Mouse (Mus musculus) kidney, postnatal 4 days (tissue): ENCODE data around the gene Lsamp.

Source experiments
- DNase-seq, 2 experiments: peaks; one replicate each; pipeline ENCODE4 v3.0.0; 2021; ENCODE audit warnings: mixed read lengths in 2 of 2

Gene Lsamp

DNA sequence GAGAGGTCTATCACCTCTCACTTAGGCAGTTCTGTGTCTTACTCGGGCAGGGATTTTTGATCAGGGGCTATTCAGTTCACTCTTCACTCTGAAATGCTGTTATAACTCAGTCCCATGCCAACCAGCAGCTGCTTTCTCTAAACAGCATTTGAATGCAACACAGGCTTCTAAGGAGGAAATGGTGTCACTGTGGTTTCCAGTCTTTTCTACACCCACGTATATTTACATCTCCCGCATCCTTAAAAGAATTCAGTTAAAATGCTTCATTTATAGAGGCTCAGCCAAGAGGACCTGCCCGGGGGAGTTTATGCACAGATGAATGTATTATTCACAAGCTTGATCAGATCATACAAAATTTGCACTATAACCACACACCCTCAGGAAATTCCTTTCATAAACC is 306.0 kb downstream of the Lsamp start:
- no peak for DNase-seq

DNA sequence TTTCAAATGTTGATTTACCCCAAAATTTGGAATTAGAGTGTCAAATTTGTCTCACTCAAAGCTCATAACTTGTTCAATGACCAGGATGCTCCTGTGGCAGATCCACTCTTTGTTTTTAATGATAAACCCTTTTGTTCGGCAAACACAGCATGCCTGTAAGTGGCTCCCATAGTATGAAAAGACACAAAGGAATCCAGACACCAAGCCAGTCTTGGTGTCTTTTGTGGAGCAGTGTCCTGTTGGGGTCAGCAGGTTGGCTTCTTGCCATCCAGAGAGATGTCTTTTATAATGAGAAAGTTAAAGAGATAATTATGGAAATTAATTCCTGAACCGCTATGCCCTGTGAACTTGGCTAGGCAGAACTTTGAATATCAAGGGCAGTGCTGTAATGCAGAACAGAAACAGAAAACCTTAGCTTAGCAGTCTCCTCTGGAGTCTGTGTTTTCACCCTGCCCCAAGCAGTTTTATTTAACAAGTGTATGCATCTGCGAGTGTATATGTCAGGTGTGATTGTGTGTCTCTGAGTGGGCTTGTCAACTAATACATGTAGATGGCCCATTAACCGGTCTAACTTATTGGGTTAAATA is 310.2 kb downstream of the Lsamp start:
- DNase-seq = no peak

DNA sequence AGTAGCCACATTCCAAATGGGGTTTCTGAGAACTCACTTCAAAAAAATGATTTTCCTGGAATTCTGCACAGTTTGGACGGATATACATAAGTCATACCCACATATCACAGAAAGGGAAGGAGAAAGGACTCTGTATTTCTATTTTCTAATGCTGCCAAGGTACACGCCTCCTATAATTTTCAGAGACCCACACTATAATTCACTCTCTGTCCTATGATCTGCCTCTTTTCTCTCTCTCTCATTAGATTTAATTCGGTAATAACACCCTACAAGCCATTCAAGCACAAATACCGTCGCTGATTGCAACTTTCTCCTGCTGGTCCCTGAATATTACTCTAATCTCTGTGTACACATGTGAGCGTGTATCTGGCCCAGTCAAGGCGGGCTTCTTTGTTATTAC is 311.1 kb downstream of the Lsamp start:
- DNase-seq = no peak

DNA sequence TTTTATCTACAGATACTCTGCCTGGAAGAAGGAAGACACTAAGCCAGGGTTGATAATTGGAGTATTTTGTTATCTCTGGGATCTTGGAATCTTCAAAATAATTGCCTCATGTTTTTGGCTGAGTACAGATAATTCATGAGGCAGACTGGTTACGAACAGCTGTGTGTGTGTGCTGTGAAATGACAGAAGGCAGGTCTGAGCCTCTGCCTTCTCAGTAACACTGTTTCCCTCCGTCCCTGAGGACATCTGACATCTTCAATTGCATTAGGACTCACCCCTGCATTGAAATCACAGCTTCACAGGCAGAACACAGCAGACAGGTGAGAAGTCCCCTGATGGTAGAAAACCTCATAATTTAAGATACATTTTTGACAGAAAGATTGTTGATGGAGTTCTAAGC is 323.5 kb downstream of the Lsamp start:
- DNase-seq = no peak

DNA sequence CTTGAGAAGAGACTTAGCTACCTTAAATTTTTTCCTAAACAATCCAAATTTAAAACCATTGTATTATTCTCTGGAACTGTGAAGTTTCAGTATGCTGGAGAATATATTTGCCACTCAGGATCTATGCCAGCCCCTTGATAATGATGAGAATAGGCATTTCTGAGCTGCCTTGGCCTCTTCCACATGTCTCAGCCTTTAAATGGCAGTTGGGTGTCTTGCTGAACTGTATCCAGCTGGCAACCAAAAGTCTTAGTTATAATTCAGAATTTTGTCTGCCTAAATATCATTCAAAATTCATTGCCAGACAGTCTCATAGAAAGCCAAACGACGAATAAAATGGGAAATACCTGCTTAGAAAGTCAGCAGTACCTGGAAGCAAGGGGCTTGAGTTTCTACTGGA is 332.0 kb downstream of the Lsamp start:
- no peak for DNase-seq

DNA sequence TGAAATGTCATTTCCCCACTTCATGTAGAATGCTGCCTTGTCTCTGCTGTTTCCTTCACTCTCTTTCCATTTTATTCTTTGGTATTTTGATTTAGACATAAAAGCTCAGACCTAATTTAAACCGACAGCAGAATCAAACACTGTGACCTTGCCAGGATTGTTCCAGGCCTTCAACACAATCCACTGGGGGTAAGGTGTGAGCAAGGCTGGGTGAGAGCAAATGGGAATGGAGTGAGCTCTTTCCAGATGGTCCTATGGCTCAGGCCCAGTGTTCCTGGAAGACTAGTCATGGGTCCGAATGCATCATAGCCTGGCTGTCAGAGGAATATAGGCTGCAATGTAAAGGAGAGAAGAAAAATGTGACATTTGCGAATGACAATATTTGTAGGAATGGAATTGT is 340.6 kb downstream of the Lsamp start:
- DNase-seq = no peak

DNA sequence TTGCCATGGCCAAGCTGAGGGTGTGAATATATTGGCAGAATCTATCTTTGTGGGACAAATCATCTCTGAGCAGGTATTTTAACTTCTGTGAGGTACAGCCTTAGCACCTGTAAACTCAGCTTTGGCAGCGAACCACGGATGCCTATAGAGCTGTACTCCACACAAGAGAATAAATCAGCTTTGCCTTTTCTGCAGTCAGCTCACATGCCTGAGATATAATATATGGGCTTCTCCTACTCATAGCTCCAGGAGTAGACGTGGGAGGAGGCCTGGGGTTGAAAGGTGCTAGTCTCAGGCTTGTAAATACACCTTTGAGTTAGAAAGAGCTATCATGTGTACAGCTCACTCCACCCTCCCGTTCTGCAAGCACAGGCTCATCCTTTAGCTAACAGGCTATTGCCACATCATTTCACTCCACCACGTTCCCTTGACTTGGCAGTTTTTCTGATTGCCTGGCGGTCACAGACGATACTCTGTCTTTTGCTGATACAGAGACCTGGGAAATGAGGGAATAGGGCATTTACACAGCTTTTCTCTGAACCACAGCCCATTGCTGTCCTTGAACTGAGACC is 344.2 kb downstream of the Lsamp start:
- DNase-seq = no peak

DNA sequence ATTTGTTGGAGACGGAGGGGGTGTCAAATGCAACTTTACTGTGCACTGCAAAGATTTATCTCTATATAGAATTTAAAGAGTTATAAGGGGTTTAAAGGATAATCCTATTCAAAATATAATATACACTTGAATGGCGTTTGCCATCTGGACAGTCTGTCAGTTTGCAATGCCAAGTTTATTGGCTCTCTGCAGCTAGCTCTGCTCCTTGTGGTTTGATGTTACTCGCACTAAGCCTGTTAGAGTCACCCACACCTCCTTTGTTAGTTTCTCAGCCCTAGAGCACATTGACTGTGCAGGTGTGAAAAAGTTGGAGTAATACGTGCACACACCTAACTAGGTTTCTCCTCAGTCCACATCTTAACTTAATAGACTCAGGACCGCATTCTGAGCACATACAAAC is 385.5 kb downstream of the Lsamp start:
- DNase-seq = no peak

DNA sequence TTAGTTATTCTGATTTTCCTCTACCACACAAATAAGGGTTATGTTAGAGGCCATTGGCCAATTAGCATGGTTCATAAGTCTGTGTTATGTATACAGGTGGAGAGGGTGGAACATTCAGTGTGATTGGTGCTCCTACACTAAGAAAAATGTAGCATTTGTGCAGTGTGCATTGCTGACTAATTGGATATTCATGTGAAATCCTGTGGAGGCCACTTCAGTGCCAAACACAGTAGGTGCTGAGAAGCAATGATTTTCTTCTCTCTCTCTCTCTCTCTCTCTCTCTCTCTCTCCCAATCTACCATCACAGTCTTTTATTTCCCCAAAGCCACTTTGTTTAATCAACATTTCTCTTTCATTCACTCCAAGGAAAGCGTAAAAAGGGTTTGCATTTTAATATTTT is 387.1 kb downstream of the Lsamp start:
- no peak for DNase-seq

DNA sequence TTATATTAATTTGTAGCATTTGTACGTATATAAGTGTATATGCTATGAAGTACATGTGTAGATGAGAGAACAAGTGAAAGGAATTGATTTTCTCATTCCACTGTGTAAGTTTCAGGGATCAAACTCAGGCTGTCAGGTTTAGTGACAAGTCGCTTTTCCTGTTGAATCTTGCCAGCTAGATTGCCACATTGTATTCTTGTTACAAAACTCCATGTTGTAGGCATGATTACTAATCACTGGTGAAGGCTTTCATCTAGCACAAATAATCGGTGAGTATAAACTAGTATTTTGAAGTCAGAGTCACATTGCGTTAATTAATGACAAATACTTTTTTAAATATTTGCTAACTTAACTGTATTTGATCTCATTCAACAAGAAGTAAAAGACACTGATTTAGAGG is 391.2 kb downstream of the Lsamp start:
- DNase-seq = no peak

DNA sequence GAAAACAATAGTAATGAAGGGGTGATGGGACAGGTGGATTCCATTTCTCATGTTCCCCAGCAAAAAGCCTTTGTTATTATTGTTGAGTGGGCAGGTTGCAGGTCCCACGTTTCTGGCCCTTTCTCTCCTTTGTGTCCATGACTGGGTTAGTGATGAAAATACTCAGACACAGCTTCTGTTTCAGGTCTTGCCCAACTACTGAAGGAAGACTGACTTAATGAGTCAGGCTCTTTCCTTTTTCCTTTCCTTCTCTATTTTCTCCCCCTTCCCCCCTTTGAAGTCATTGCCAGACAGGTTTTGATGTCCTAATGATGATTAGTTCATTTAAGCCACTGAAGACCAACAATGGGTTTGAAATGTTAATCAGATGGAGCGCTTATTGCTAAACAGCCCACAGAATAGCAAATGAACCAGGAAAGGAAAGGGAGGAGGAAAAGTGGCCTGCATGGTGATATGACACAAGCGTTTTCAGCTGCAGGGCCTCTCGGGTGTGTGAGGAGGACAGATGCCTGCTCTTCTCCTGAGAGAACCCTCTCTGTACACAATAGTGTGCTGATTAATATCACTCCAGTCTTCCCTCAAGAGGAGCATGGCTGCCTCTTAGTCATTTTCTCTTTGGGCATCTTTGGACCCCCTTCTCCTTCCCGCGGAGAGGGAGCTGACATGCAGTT is 393.1 kb downstream of the Lsamp start:
- no peak for DNase-seq

DNA sequence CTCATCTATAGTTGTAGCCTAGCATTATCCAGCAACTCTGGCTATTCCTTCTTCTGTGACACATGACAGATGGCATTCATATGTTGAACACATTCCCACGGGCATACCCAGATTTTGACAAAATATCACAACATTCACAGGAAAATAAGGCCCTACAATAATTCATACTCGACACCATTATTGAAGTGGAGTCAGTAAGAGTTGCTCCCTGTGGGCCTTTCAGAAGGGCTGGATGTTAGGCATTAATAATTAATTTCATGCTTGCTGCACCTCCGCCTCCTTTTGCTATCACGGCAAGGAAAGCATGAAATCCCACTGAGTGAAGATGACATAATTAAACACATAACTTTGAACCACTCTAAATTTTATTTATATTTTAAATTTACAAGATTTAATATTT is 407.9 kb downstream of the Lsamp start:
- DNase-seq = no peak

DNA sequence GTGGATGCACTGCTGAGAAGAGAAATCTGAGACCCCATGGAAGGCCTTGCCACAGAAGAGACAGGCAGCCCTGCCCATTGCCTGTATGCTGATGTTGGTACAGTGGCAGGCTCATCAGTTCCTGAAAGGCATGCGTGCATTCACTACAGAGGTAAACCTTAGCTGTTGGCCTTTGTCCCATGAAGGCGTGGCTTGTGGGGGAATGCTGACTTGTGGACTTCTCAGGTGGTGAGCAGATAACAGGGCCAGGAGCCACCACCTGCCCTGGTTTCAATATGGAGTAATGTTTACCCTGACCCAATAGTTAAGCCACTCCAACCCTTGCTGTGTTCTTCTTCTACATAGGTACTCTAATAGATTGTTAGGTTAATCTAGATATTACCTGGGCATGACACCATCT is 415.4 kb downstream of the Lsamp start:
- no peak for DNase-seq

DNA sequence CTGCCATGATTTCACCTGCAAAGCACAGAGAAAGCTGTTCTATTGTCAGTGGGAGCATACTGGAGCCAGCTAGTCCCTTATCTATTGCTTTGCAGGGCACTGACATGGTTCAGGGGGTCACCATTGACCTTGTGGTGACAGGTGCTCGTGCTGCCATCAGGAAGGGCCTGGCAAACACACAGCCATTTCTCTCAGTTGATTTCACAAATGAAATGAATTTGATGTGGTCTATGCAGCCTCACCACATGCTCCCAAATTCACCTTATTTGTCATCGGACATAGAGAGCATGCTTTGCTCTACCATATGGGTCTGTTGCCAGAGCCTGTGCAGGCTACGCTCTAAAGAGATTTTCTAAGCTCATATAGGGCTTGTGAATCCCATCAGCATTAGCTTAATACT is 450.1 kb downstream of the Lsamp start:
- DNase-seq = no peak

DNA sequence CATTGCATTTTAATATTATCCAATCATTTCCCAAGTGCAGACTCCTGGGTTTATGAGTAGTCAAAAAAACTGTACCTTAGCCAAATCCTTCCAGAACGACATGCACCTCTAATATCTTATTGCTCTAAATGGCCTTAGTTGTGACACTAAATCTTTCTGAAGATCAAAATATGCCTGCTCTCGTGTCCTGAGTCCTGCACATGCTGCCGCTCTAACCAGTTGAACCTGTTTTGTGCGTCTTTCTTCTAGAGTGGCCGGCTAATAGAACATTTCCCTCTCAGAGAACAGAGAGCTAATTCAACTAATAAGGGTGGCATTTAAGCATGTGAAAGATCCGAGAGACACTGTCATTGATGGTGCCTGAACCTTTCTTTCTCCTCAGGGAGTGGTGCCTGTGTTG is 452.3 kb downstream of the Lsamp start:
- DNase-seq = no peak

DNA sequence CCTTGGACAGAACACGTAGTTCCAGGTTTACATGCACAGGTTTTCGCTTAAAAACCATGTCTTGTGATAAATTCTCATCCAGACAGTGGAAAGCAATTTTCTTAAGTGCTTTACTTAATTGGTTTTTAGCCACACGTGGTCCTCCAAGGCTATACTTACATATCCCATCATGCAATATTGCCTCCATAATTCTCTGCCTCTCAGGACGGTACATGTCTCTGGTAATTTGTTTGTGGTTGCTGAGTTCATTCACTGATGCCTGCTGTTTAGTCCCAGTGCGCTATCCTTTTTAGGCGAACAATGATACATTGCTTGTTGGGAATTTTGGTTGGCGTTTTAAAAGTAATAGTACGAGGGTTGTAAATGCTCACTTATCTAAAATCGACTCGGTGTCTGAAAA is 453.7 kb downstream of the Lsamp start:
- DNase-seq = no peak

DNA sequence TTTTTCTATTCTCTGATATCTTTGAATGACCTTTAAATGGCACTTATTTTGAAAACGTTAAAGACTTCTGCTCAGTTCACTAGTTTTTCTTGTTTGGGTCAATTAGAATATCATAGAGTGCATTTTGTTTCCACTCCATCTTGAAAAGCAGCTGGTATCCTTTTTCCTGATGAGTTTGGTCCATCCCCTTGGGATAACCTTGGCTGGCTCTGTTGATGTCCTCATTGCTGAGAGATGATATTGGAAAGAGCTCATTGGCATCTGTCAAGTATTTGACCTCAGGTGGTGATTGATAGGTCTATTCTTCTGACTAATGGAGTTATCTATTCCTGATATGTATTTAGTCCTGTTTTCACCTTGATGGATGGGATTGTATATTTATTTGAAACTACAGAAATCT is 454.7 kb downstream of the Lsamp start:
- no peak for DNase-seq

DNA sequence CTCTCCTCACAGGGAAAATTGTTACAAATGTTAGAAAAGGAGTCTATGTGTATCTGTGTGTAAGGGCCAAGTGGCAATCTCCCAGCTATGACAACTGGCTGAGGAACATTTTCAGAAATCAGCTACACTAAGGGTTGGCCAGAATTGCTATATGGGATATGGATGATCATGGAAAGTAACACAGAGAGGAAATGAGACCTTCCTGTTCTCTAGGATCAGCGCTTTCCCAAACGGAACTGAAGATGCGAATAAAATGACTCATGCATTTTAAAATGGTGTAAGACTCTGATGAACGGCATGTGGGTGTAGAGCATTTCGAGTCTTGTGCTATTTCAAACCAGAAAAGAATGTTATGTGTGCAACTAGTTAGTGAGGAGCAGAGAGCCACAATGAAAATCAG is 462.4 kb downstream of the Lsamp start:
- no peak for DNase-seq

DNA sequence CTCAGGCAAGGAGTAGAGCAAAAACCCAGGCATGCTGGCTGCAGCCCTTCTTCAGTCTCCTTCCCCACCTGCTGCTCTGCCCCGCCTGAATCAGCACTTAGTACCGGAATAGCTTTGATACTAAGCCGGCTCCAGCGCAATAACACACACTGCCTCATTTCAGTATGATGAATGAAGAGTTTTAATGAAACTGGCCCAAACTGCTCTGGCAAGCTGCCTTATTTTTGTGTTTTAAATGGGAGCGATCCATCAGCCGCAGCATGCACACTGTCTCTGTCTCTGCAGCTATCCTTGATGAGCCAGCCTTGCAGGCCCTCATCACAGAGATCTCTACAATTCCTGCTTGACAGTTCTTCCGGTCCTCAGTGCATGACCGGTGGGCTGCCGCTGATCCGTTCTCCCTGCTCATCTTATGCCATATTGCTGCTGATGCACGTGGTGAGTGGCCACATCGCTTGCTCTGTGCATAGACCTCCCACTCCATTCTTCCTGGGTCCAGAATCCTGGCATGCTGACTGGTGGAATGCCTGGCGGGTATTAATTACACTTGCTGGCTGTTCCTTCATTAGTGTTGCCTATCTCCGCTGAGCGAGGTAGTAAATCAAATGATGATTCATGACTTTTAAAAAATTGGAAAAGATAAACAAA is 479.4 kb downstream of the Lsamp start:
- peak in 1 of 2 experiments; percentile 1 for DNase-seq

DNA sequence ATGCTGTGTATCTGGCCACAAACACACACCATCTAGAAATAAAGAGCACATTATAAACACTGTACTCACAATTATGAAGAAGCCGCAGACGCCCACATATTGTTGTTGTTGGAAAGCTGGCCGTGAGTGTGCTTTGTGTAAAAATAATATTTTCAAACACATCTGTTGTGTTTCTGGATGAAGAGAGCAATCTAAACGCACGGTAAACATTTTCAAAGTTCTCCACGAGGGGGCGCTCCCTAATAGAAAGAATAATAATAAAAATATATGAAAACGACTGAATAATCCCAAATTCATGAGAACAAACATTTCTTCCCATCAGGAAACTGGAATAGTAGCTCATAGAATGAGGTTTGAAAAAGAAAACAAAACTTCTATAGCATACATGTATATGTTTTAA is 482.4 kb downstream of the Lsamp start:
- DNase-seq = peak; percentile 31 to 49

DNA sequence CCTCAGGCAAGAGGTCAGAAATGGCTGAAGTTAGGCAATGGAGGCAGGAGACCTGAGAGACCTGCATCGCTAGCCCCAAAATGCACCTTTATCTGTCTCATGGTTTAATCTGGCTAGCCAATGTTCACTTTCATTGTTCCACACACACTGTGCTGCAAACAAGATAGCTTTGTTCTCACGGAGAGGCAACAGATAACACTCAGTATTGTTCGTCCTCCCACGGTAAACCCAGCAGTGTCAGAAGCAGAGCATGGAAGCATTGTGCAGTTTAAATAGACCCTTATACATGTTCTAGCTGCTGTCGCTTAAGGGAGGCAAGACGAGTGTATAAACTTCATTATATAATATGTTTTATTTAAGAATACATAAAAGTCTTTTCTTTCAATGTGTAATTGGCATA is 486.8 kb downstream of the Lsamp start:
- no peak for DNase-seq

DNA sequence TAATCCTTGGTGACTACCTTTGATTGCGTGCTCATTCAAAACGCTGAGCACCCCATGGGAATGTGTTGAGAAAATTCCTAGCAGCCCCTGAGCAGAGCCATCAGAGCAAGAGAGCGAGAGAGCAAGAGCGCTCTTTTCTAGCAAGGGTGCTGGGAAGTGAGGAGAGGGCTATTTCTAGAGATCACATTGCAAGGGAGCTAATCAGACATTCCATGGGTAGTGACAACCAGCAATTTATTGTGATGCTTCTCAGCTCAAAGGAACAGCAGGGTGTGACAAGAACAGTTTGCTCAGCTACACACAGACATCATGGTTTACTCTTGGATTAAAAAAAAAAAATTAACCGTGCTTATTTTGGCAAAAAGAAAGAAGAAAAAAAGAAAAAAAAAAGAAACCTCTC is 487.8 kb downstream of the Lsamp start:
- no peak for DNase-seq

DNA sequence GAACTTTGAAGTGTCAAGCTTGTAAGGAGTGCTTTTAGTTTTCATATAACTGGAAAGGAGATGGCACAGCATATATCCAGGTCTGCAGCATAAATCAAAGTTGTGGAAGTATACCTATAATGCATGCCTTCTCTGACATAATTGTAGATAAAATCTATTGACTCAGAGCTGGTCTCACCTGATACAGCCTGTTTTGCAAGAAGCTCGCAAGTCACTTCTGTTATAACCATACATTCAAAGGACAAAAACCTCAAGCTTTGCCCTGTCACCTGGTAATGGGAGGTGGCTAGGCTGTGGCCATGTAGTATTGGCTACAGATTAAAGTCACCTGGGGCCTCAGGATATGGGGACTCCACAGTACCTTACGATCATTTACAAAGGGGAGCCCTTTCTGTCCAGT is 507.4 kb downstream of the Lsamp start:
- no peak for DNase-seq

DNA sequence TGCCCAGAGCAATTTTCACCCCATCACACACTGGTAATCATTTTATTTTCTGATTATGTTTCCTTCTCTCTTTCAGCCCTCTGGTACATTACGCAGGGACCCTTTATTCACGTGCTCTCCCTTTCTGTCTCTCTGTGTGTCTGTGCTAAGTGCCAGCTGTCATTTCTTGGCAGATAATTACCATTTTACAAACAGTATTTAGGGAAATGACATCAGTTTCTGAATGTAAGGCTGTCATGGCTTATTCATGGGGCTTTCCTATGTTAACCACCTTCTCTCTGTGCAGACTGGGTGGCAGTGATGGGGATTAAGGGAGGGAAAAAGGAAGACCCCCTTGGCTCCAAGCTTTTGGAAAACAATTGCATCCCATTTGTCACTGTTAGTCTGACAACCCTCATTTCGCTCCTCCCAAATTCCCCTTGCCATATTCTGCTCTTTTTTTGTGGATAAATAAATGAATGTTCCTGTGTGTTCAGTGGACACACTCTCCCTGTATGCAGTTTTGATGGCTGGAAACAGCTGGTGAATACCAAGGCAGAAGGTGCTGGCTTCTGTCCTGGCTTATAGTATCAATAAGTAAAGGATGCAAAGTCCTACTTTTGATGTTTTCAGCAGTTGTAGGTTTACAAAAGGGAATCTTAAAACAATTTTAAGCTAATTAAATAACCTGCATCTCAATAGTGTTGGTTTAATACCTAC is 520.2 kb downstream of the Lsamp start:
- DNase-seq = no peak
